Mouse (Mus musculus) small intestine, adult 2 months (tissue): ENCODE results near the gene Mpo. TPM values are rescaled to one million over a fixed set of nuclear protein-coding genes. Genes with fewer than 3 reads are reported as not detected.

Source experiments
- H3K27ac ChIP-seq: fragments of 200-500 bp; 2 replicates; pipeline ENCODE4 v1.5.1; 2012; ENCODE audit warnings: low read depth, low read length, control low read depth, inconsistent platforms; ENCODE audit not compliant: insufficient read depth
- H3K27me3 ChIP-seq: fragments of 200-500 bp; 2 replicates; pipeline ENCODE4 v1.6.1; 2012; ENCODE audit warnings: mild to moderate bottlenecking, moderate library complexity, low read length, inconsistent platforms; ENCODE audit not compliant: control insufficient read depth, insufficient read depth
- H3K36me3 ChIP-seq: fragments of 200-500 bp; 2 replicates; pipeline ENCODE4 v1.6.1; 2012; ENCODE audit warnings: mild to moderate bottlenecking, low read length, control low read depth, inconsistent platforms; ENCODE audit not compliant: control insufficient read depth, insufficient read depth
- H3K4me1 ChIP-seq: fragments of 200-500 bp; 2 replicates; pipeline ENCODE4 v1.6.1; 2012; ENCODE audit warnings: low read length, inconsistent platforms, mixed read lengths; ENCODE audit not compliant: control insufficient read depth, insufficient read depth, insufficient read length
- H3K4me3 ChIP-seq: fragments of 200-500 bp; 2 replicates; pipeline ENCODE4 v1.5.1; 2012; ENCODE audit warnings: low read depth, mild to moderate bottlenecking, control low read depth, inconsistent platforms, low read length, moderate library complexity
- CTCF ChIP-seq: fragments of 200-500 bp; IDR thresholded peaks from 2 replicates; pipeline ENCODE4 v1.5.1; 2012; ENCODE audit warnings: low read depth, mild to moderate bottlenecking, control low read depth, inconsistent platforms, low read length, moderate library complexity, mixed read lengths; ENCODE audit not compliant: insufficient replicate concordance, insufficient read length; ENCODE audit errors: extremely low read depth
- POLR2A ChIP-seq: fragments of 200-500 bp; IDR thresholded peaks from 2 replicates; pipeline ENCODE4 v1.6.1; 2012; ENCODE audit warnings: low read depth, mild to moderate bottlenecking, control low read depth, inconsistent platforms, low read length, moderate library complexity
- WGBS: fragments of 180-500 bp; shearing (Covaris S2); methylation state at CpG from one replicate; pipeline ENCODE4 v1.1.7; 2018; 5-methylcytosine and 5-hydroxymethylcytosine counted together
- polyA plus RNA-seq: library from polyadenylated mRNA; depleted of rRNA; stranded (reverse); fragments of >200 nt; gene quantifications from 2 replicates; pipeline ENCODE4 v1.2.3, GENCODE M21; 2012; rRNA removed

Mpo gene
- polyA plus RNA-seq = 0.08 and 0.14 TPM in 2 replicates

- WGBS = 58% methylated on average over 3 of the region's 3 CpGs
- Histone ChIP-seq H3K27me3 (no peaks in the 10 kb centered on the region), H3K4me1 (no peaks in the 10 kb centered on the region), H3K36me3 (no peaks in the 10 kb centered on the region), H3K4me3 (no peak within 1 kb of the TSS), H3K27ac (no peak within 1 kb of the TSS)
- TF ChIP-seq CTCF (no peak), POLR2A (no peak)
Measured at GRCm38 (mm10) chr11:87793460-87793859, at the start of gene Mpo. Mpo (plus strand) TSS chr11:87793581.

- 94% methylated on average over 3 of the region's 3 CpGs for WGBS
- 0 out of 2 replicates have a peak overlapping the region, but pooled peaks have one; percentile 55 for H3K27ac ChIP-seq
Measured at GRCm38 (mm10) chr11:87743691-87744090, 49.7 kb upstream of the Mpo start.

GRCm38 (mm10) chr11:87744964-87745363 is 48.4 kb upstream of the Mpo start:
- TF ChIP-seq CTCF = no peak
- no peak; the same call in 1 of the 2 replicates for TF ChIP-seq POLR2A
- Histone ChIP-seq H3K4me1 (peaks cover 2% of the 10 kb centered on the region; the same call in 1 of the 2 replicates), H3K27me3 (no peaks in the 10 kb centered on the region), H3K36me3 (peaks cover 13% of the 10 kb centered on the region), H3K27ac (peak overlapping the region; percentile 88), H3K4me3 (peak overlapping the region; percentile 15)
- 67% methylated on average over 4 of the region's 4 CpGs for WGBS

More at GRCm38 (mm10) chr11:87743691-87744090, 49.7 kb upstream of the Mpo start:
- Histone ChIP-seq H3K4me1 (peaks cover 2% of the 10 kb centered on the region; the same call in 1 of the 2 replicates), H3K4me3 (no peak overlapping the region), H3K27me3 (no peaks in the 10 kb centered on the region), H3K36me3 (peaks cover 17% of the 10 kb centered on the region)
- TF ChIP-seq POLR2A = no peak
- TF ChIP-seq CTCF = no peak

- Histone ChIP-seq H3K4me1 (peaks cover 2% of the 10 kb centered on the region; the same call in 1 of the 2 replicates), H3K27me3 (no peaks in the 10 kb centered on the region), H3K4me3 (no peak overlapping the region), H3K27ac (peak overlapping the region; percentile 88), H3K36me3 (peaks cover 13% of the 10 kb centered on the region)
- 65% methylated on average over 9 of the region's 9 CpGs for WGBS
- TF ChIP-seq CTCF (no peak), POLR2A (no peak)
Measured at GRCm38 (mm10) chr11:87745632-87746555, 47.5 kb upstream of the Mpo start.

GRCm38 (mm10) chr11:87747312-87747711 is 46.1 kb upstream of the Mpo start:
- TF ChIP-seq POLR2A (no peak), CTCF (no peak)
- 86% methylated on average over 5 of the region's 5 CpGs for WGBS
- Histone ChIP-seq H3K4me3 (no peak overlapping the region), H3K27ac (no peak overlapping the region), H3K27me3 (no peaks in the 10 kb centered on the region), H3K4me1 (peaks cover 2% of the 10 kb centered on the region; the same call in 1 of the 2 replicates), H3K36me3 (peaks cover 13% of the 10 kb centered on the region)

GRCm38 (mm10) chr11:87747716-87748115 is 45.7 kb upstream of the Mpo start:
- Histone ChIP-seq H3K4me3 (no peak overlapping the region), H3K27me3 (no peaks in the 10 kb centered on the region), H3K27ac (peak overlapping the region; percentile 85), H3K36me3 (peaks cover 13% of the 10 kb centered on the region), H3K4me1 (peaks cover 2% of the 10 kb centered on the region; the same call in 1 of the 2 replicates)
- 88% methylated on average over 7 of the region's 7 CpGs for WGBS
- no peak for TF ChIP-seq CTCF
- no peak for TF ChIP-seq POLR2A
